Mouse (Mus musculus) heart, postnatal 25 days (tissue): Measurements from ENCODE around the gene Tmem175. TPM values are rescaled to one million over a fixed set of nuclear protein-coding genes. Genes with fewer than 3 reads are reported as not detected.
A peak's percentile ranks its signal among the peaks of the same experiment; 100 is the strongest.
"Not testable (repeated sequence)": the region's sequence is repeated elsewhere in the genome, so short reads cannot be mapped to it uniquely, and the experiment has no call there.

Experiments
- DNase-seq: peaks from one replicate; pipeline ENCODE4 v3.0.0; 2022; ENCODE audit warnings: low spot score
- intact Hi-C: fragments of 180-260 bp; cut with DNase I; formaldehyde crosslinking; loops from one replicate; pipeline ENCODE4 v1.15.1; 2025
- total RNA-seq, 2 experiments: library from RNA; stranded (reverse); gene quantifications; 2 replicates each; pipeline ENCODE4 v1.2.3; 2021

The Tmem175 gene
- total RNA-seq, result 1 to 10 TPM; 8.1 to 9.6 TPM

DNA sequence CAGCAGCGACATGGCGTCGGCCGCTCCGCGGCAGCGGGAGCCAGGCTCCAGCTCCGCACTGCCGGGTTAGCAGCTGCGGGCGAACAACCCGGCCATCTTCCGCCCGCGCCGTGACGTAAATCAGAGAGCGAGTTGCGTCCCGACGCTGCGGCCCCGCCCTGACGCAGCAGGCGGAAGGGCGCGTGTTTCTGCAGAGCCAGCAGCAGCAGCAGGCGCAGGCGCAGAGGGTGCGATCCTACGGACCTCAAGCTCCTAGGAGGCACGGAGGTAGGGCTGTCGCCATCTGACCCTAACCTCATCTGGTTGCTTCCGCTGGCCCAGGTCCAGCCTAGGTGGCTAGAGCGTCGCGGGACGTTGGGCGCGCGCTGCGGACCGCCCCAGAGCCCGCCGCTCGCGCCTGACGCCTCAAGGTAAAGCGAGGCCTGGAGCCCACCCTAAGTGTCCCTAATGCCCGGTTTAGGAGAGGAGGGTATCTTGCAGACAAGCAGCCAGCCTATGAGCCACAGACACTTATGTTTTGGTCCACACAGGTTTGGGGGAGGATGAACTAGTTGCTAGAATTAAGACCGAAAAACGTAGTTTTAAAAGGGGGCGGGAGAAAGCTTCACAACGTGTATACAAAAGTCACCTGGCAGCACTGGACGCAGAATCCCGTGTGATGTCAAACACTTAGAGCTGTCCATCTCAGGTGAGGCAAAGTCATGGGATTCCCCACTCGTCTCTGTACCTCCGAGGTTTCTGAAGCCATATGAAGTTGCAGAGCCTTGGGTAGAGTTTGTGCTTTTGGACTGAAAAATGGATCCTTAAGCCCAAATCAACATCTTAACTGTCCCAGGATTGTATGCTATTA is at the start of gene Tmem175, which contains the start of gene Gak:
Tmem175 (plus strand) TSS at position 137 of the 850 bp plus-strand sequence.
Gak (minus strand) TSS at position 122 of the 850 bp plus-strand sequence.
- intact Hi-C loops, result loop anchor here (5.0 kb wide), 2 partner anchors 37 to 198 kb away; partner anchors contain the start of genes Atp5k and Dgkq
- DNase-seq, result peak; percentile 88

DNA sequence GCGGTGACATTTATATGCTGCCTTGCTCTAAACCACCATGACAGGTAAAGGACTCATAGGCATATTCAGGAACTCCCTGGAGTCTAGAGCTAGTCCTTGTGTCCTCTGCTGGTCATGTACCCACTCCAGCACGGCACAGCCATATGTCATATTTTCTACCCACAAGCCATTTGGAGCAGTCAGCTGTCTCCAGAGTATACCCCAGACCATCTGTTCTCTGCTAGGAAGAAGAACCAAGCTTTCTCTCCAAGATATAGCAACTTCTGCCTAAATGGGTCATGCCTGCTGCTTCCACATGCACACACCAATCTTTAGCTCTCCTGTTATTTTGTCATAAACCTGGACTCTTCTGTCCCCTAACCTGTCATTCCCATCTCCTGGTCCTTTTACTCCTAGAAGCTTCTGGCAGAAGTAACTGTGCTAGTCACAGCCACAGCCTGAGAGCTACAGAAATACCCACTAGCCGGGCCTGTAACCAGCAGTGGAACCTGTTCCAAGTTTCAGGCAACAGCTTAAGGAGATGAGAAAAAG is 48.1 kb upstream of the Tmem175 start:
- intact Hi-C loops, result no loop called here
- no peak for DNase-seq

DNA sequence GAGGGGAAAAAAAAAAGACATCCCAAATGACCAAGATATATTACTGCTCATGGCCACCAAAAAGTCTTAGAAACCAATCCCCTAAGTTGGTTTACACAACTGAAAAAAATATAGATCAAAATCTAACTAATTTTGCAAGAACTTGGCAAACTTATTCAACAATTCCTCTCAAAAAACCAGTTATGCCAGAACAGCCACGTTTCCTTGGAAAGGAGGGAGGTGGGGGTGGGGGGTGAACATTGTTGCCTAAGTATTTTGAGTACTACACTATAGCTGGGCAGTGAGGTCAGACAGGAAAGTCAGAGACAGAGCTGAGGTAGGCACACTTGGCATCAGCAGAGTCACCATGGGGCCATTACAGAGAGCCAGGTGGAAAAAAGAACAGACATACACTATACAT is 29.6 kb upstream of the Tmem175 start:
- DNase-seq, result no peak
- intact Hi-C loops, result no loop called here

DNA sequence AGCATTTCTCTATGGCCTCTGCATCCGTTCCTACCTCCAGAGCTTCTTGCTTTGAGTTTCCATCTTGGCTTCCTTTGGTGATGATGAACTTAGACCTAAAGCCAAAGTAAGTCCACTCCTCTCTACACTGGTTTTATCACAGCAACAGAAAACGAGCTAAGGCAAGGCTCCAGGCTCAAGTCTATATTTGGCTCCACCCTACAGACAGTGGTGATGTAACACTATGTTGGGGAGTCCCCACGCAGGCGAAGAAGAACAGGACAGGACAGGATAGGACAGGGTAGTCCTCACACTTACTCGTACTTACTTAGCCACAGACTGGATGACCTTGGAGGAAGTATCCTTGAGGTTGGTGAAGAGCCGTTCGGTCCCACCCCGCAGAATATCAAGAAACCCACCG is 27.0 kb upstream of the Tmem175 start:
- DNase-seq, result no peak
- intact Hi-C loops, result no loop called here

DNA sequence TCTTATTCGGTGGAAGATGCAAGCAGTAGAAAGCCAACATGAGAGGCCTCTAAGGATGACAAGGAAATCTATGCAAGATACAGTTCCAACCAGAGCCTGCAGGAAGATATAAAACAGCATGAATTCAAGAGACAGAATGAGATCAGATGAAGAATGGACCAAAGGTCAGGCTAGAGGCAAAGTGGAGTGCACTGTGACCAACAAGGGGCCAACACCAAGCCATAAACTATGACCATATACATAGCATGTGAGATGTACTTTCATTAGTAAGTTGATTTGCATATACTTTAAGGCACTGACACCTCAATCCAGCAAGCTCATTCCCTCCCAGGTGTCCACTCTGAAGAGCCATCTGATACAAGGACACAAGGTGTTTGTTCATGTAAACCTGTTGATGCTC is 19.1 kb upstream of the Tmem175 start:
- intact Hi-C loops, result no loop called here

DNA sequence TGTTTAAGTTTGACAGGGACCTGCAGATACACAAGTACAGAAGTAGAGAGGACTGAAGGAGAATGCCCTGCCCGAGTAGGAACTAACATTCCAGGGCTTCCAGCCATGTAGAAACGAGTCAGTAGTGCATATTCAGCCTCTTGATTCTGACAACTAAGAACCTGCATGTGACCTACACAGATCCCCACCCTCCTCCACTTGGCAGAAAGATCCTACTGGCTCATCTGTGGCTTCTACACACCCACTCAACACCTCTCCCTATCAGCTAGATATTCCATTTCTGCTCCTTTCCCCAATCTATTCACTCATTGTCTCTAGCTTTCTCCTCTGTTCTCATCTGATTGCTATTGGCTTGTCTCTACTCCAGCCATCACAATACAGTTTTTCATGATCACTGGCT is 7.7 kb upstream of the Tmem175 start:
- no peak for DNase-seq
- intact Hi-C loops, result no loop called here

More for the DNA sequence above, 19.1 kb upstream of the Tmem175 start:
- DNase-seq, result no peak

DNA sequence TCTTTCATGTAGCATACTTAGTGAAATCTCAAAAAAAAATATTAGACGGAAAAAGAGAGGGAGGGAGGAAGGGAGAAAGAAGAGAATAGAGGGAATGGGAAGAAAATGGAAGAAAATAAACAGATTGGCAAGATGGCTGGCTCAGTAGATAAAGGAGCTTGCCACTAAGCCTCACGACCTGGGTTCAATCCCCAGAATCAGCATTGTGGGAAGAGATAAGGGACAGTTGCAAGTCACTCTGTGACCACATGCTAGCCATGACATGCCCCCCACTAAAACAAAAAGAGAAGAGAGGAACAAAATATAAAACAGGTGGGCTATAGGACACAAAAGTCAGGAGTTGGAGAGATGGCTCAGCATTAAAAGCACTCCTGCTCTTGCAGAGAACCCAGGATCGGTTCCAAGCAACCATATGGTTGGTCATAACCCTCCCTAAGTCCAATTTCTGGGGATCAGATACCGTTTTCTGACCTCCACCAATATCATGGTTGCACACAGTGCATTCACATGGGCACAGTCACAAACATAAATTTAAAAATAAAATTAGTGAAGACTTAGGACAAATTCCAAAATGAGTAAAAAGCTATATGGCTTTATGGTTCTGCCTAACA is 3.4 kb upstream of the Tmem175 start:
- intact Hi-C loops, result loop anchor here (5.0 kb wide), 1 partner anchor 41 kb away; the partner anchor contains the start of gene Dgkq
- no peak for DNase-seq

DNA sequence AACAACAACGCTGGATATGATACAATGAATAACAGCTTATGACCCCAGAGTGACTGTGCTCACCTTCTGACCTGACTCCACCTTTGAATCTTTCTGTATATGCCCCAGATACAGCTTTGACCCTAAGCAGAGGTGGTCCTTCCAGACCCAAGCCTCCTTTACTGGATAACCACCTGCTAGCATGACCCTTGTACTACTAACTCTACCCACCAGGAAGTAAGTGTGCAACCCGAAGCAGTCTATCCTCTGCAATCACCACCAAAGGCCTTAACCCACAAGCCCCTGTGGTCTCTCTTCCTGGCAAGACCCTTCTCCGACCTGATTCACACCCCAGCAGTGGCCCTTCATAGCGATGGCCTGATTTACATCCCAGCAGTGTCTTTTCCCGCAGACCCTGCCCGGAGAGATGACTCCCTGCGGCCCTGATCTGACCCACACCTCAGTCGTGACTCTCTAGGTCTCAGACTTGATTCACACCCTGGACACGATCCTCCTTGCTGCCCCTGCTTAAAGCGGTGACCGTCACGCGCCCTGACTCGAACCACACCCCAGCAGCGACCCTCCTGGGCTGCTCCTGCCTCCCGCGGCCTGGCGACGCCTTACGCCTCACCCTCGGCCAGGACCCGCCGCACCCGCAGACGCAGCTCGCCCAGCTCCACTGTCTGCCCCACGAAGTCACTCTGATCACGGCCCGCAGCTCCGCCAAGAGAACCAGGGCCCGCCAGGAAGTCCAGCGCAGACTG is 508 bp upstream of the Tmem175 start:
- no peak for DNase-seq
- intact Hi-C loops, result loop anchor here (5.0 kb wide), 1 partner anchor 38 kb away; the partner anchor contains the start of gene Dgkq

DNA sequence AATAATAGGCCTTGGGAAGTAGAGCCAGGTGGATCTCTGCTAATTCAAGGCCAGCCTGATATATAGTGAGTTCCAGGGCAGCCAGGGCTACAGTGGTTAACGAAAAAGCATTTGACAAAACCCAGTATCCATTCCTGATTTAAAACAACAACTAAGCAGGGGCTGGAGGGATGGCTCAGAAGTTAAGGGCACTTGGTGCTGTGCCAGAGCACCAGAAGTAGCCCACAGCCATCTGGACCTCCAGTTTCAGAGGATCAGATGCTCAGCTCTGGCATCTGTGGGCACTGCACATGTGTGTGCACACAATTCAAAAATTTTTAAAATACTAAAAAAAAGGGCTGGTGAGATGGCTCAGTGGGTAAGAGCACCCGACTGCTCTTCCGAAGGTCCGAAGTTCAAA is 4.1 kb downstream of the Tmem175 start:
- no peak for DNase-seq
- intact Hi-C loops, result loop anchor here (5.0 kb wide), 1 partner anchor 201 kb away; the partner anchor contains the start of gene Atp5k

DNA sequence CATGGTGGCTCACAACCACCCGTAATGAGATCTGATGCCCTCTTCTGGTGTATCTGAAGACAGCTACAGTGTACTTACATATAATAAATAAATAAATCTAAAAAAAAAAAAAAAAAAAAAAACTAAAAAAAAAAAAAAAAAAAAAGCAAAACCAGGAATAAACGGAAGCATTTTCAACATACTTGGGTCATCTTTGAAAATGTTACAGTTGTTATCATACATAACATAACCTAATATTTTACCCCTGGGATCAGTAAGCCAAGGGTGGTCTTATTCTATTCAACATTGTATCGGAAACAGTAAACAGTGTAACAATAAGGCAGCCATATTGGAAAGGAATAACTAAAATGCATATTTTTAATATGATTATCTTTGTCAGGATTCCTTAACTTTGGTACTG is 4.5 kb downstream of the Tmem175 start:
- DNase-seq, result not testable (repeated sequence)
- intact Hi-C loops, result loop anchor here (5.0 kb wide), 1 partner anchor 202 kb away; the partner anchor contains the start of gene Atp5k

DNA sequence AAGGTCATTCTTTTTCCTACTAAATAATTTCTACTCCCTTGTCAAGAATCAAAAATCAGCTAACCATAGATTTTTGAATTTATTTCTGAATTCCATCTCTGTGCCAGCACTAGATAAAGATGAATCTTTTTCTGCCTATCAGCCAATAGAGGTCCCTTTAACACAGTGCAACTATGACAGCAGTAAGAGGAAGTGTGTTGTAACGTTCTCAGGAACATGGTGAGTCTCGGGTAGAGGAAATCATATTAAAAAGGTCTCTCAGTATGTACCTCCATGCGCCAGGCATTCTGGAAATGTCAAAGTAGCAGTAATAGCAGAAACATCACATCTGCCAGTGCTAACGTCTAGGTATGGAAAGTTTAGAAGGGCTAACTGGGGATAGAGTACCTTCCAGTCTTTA is 6.6 kb downstream of the Tmem175 start:
- intact Hi-C loops, result no loop called here
- no peak for DNase-seq

DNA sequence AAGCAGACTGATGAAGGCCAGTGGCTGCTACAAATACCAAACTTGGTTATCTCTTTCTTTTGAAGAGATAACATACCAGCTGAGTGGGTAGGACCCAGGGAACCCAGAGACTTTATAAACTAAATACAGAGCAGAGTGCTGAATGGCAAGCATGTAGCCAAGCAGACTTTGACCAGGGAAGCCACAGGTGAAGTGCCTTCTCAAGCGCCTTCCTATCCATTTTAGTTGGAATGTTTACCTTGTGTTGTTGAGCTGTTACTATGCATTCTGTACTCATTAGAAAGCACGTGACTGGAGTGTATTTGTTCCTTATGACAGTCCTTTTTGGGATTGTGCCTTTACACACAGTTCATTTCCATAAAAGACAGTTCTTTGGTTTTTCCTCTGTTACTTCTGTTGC is 14.1 kb downstream of the Tmem175 start:
- intact Hi-C loops, result no loop called here

DNA sequence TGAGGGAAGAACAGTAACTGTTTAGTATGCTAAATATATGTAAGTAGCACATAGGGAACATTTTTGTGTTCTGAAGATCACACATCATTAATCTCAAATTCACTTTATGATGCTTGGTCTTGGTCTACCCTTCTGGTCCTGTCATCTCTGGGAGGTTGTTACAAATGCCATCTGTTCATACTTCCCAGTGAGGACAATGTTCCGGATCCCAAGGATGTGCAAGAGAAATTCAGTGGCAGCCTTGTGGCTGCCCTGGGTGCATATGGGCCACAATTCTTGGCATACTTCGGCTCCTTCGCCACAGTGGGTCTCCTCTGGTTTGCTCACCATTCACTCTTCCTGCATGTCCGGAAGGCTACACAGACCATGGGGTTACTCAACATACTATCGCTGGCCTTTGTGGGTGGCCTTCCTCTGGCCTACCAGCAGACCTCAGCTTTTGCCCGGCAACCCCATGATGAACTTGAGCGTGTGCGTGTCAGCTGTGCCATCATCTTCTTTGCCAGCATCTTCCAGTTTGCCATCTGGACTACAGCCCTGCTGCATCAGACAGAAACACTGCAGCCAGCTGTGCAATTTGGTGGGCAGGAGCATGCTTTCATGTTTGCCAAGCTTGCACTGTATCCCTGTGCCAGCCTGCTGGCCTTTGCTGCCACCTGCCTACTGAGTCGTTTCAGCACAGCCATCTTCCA is 16.2 kb downstream of the Tmem175 start:
- intact Hi-C loops, result no loop called here
- no peak for DNase-seq

More for the DNA sequence above, 14.1 kb downstream of the Tmem175 start:
- no peak for DNase-seq

DNA sequence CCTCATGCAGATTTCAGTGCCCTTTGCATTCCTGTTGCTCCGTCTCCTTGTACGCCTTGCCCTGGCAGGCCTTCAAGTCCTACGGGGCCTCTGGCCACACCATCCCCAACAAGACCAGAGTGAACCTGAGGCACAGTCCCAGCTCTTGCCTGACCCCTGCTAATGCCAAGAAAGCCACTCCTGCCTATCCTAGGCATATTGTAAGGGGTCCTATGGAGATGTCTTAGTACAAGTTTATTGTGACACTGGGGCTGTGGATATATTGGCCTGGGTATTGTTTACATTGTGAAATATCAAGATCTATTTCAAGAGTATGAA is 16.7 kb downstream of the Tmem175 start:
- intact Hi-C loops, result no loop called here

DNA sequence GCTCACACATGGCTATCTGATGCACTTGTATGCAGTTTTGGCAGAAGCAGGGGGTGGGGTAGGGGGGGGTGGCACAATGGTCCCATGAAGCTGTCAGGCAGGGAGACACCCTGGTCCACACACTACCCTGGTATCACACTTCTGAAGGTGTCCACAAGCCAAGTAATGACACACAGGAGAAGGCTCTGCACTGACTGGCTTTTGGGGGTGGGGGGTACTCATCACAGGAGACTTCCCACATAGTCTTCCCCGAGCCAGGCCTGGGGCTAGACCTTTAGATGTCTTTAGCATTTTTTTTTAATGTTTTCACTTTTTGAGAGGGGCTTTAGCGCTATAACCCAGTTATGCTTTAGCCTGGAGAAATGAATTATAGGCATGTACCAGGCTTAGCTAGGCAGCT is 17.7 kb downstream of the Tmem175 start:
- no peak for DNase-seq
- intact Hi-C loops, result no loop called here

More for the DNA sequence above, 16.7 kb downstream of the Tmem175 start:
- DNase-seq, result no peak

DNA sequence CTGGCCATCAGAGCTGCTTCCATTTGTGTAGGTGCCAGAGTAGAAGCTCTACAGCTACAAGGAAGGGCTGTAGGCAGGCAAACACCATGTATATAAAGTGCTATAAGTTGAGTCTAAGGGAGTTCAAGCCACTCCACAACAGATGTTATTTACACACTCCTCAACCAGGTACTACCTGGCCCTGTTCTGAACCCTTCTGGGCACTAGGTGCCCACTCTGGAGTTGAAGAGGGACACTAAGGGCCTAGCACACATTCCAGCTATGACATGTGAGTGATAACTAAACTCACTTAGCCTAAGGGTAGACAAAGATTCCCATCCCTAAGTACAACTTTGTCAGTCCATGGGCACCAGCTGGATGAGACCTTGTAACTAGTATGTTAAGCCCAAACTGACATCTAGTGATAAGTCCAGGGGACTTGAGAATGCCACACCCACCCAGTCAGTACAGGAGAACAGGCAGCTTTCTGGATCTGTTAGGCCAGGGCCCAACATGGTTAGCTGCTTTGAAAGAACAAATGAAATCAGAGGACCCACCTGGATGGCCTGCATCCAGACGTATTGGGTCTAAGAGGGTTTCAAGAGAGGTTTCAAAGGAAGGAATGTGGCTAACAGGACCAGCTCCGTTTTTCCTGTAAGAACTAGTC is 18.4 kb downstream of the Tmem175 start:
- no peak for DNase-seq
- intact Hi-C loops, result no loop called here

DNA sequence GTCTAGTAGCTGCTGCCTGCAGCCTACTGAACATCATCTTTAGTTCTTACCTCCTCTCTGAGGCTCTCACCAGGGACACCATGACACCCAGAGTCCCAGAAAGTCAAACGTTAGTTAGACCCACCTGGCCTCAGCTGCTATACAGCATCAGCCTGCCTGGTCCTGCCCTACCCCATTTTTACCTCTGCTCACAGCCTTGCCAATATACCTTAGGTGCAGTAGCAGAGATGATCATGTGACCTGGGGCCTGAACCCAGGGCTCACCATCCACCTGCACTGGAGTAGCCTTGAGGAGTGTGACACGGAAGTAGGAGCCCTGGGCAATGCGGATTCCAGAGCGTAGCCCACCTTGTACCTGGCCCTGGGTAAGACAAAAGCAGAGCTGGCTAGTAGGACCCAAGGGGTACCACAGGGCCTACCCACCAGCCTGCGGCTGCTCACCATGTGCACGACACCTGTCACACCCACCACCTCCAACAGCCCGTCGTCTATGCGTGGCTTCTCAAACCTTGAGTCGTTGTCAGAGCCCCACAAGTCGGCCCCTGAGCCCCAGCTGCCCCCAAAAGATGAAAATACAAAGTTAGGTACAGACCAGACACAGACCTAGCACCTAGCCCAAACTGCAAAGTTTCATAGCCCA is 19.5 kb downstream of the Tmem175 start:
- no peak for DNase-seq
- intact Hi-C loops, result no loop called here

DNA sequence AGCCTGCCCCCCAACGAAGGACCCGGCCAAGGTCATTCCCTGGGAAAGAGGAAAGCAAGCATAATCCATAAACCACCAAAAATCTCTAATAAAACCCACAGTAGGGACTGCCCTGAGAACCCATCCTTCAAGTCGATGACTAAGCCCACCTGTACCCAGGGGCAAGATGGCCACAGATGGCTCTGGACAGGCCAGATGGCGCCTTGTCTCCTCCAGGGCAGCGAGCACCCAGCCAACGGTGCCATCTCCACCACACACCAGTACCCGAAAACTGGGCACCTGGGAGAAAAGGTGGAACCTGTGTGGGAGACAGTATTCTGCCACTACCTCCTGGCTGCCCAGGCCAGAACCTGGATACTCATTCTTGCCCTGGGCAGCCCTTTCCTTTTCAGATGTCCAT is 20.8 kb downstream of the Tmem175 start:
- intact Hi-C loops, result loop anchor here (5.0 kb wide), 1 partner anchor 223 kb away; no protein-coding TSS in a partner anchor

More for the DNA sequence above, 20.8 kb downstream of the Tmem175 start:
- DNase-seq, result no peak
